Mouse (Mus musculus) heart, postnatal 0 days (tissue): ENCODE measurements around the gene Zbtb11.

Source experiments
- CTCF ChIP-seq: IDR thresholded peaks from 2 replicates; pipeline ENCODE4 v1.5.1; 2016; ENCODE audit warnings: antibody characterized with exemption, control low read depth, low read depth
- EP300 ChIP-seq: IDR thresholded peaks from 2 replicates; pipeline ENCODE4 v1.6.1; 2016; ENCODE audit warnings: antibody characterized with exemption, low read depth

GRCm38 (mm10) chr16:56019660-56020059 is 46.0 kb downstream of the Zbtb11 start:
- TF ChIP-seq CTCF, result no peak
- no peak for TF ChIP-seq EP300
